Mouse (Mus musculus): ENCODE results near the gene R3hdm2.

DNA sequence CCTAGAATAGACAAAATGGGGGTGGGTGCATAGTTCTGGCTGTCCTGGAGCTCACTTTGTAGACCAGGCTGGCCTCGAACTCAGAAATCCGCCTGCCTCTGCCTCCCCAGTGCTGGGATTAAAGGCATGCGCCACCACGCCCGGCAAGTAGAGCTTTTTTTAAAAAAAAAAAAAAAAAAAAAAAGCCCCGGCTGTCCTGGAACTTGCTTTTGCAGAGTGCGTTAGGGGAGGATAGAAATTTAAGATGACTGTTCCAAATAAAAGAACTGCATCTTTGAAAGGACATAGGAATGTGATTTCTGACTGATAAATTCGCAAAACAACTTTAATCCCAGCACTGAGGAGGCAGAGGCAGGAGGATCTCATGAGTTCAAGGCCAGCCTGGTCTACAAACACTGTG lies 473 bp upstream of the R3hdm2 start:
- TF ChIP-seq CTCF (IDR thresholded peaks at IDR 0.05; ENCODE audit: low read depth, low read length) (no peak), POLR2A (IDR thresholded peaks at IDR 0.05; ENCODE audit: insufficient read depth, low read length) (no peak)
